Mouse (Mus musculus) neural tube, embryonic 14.5 days (tissue): ENCODE data around the gene Notch3. TPM values are rescaled to one million over a fixed set of nuclear protein-coding genes. Genes with fewer than 3 reads are reported as not detected.
"Not testable (repeated sequence)": the region's sequence is repeated elsewhere in the genome, so short reads cannot be mapped to it uniquely, and the experiment has no call there.

Source experiments
- ATAC-seq: fragments of 200-750 bp; cut with Nextera tagmentation; 2 replicates; pipeline ENCODE4 v1.8.0; 2017; ENCODE audit warnings: low read depth, mild to moderate bottlenecking, moderate TSS enrichment, moderate library complexity
- H3K27ac ChIP-seq: fragments of 300-500 bp; sonication (generic); 2 replicates; pipeline ENCODE4 v1.5.1; 2014; ENCODE audit warnings: low read depth, mild to moderate bottlenecking, control low read depth, low read length, moderate library complexity, mixed read lengths
- H3K27me3 ChIP-seq: fragments of 300-500 bp; sonication (generic); 2 replicates; pipeline ENCODE4 v1.6.1; 2014; ENCODE audit warnings: low read length; ENCODE audit not compliant: control insufficient read depth, insufficient read depth
- H3K36me3 ChIP-seq: fragments of 300-500 bp; sonication (generic); 2 replicates; pipeline ENCODE4 v1.6.1; 2014; ENCODE audit warnings: low read length, mixed read lengths; ENCODE audit not compliant: control insufficient read depth, insufficient read depth
- H3K4me1 ChIP-seq: fragments of 300-500 bp; sonication (generic); 2 replicates; pipeline ENCODE4 v1.6.1; 2014; ENCODE audit warnings: low read length; ENCODE audit not compliant: control insufficient read depth, insufficient read depth
- H3K4me2 ChIP-seq: fragments of 300-500 bp; sonication (generic); 2 replicates; pipeline ENCODE4 v1.6.1; 2014; ENCODE audit warnings: mild to moderate bottlenecking, low read depth, low read length, control low read depth
- H3K4me3 ChIP-seq: fragments of 300-500 bp; sonication (generic); 2 replicates; pipeline ENCODE4 v1.5.1; 2014; ENCODE audit warnings: low read depth, low read length, control low read depth, mixed read lengths
- H3K9ac ChIP-seq: fragments of 300-500 bp; sonication (generic); replicated peaks from 2 replicates; pipeline ENCODE4 v1.6.1; 2014; ENCODE audit warnings: low read depth, mild to moderate bottlenecking, control low read depth, low read length, mixed read lengths
- H3K9me3 ChIP-seq: fragments of 300-500 bp; sonication (generic); 2 replicates; pipeline ENCODE4 v1.6.1; 2016; ENCODE audit warnings: low read length; ENCODE audit not compliant: control insufficient read depth
- WGBS: fragments of 180-500 bp; shearing (Covaris S2); extraction: QIAGEN DNeasy Blood & Tissue Kit; methylation state at CpG from one replicate; pipeline ENCODE4 v1.1.7; 2014; 5-methylcytosine and 5-hydroxymethylcytosine counted together
- polyA plus RNA-seq: library from polyadenylated mRNA; unstranded; fragments of >200 nt; fragmentation: Nextera tagmentation; extraction: Ambion mirVana; gene quantifications from 2 replicates; pipeline ENCODE4 v1.2.1, GENCODE M21; 2014

Notch3 gene
- polyA plus RNA-seq, 1 experiment from 2014 or later, result 8.0 TPM

- Histone ChIP-seq H3K36me3 (no peaks in the 10 kb centered on the region), H3K4me1 (peaks cover 6% of the 10 kb centered on the region; the same call in 1 of the 2 replicates), H3K27me3 (no peaks in the 10 kb centered on the region), H3K9ac (no peak overlapping the region), H3K4me2 (no peak overlapping the region), H3K4me3 (no peak overlapping the region), H3K27ac (no peak overlapping the region), H3K9me3 (no peaks in the 10 kb centered on the region)
- ATAC-seq, result no peak
- WGBS, result 86% methylated on average over 5 of the region's 5 CpGs
Measured at GRCm38 (mm10) chr17:32092895-32093294, 73.8 kb downstream of the Notch3 start.

GRCm38 (mm10) chr17:32092241-32092619, 74.4 kb downstream of the Notch3 start:
- Histone ChIP-seq H3K9me3 (no peaks in the 10 kb centered on the region), H3K4me2 (no peak overlapping the region), H3K36me3 (no peaks in the 10 kb centered on the region), H3K9ac (no peak overlapping the region), H3K4me1 (peaks cover 6% of the 10 kb centered on the region; the same call in 1 of the 2 replicates), H3K27ac (no peak overlapping the region), H3K4me3 (no peak overlapping the region), H3K27me3 (no peaks in the 10 kb centered on the region)
- no peak for ATAC-seq
- 89% methylated on average over 1 of the region's 1 CpGs for WGBS

GRCm38 (mm10) chr17:32091364-32092240, 75.0 kb downstream of the Notch3 start:
- not testable (repeated sequence) for H3K4me1 ChIP-seq, H3K9ac ChIP-seq, H3K27me3 ChIP-seq, H3K36me3 ChIP-seq, H3K9me3 ChIP-seq
- Histone ChIP-seq H3K4me3 (0 out of 2 replicates have a peak overlapping the region, but pooled peaks have one; percentile 8), H3K27ac (peak overlapping the region; percentile 71), H3K4me2 (peak overlapping the region; percentile 45)
- WGBS, result 7% methylated on average over 13 of the region's 16 CpGs
- ATAC-seq, result peak; percentile 95

GRCm38 (mm10) chr17:32091032-32091363, 75.7 kb downstream of the Notch3 start:
- H3K9ac ChIP-seq, result no peak overlapping the region
- ATAC-seq, result no peak
- WGBS, result 8% methylated on average over 1 of the region's 1 CpGs
- 0 out of 2 replicates have a peak overlapping the region, but pooled peaks have one; percentile 8 for H3K4me3 ChIP-seq
- H3K27ac ChIP-seq, result peak overlapping the region; percentile 71; the same call in 1 of the 2 replicates
- no peaks in the 10 kb centered on the region for H3K9me3 ChIP-seq
- peaks cover 6% of the 10 kb centered on the region; the same call in 1 of the 2 replicates for H3K4me1 ChIP-seq
- H3K27me3 ChIP-seq, result no peaks in the 10 kb centered on the region
- H3K36me3 ChIP-seq, result no peaks in the 10 kb centered on the region
- H3K4me2 ChIP-seq, result peak overlapping the region; percentile 45

- Histone ChIP-seq H3K27ac (no peak overlapping the region), H3K4me3 (no peak overlapping the region), H3K4me2 (no peak overlapping the region), H3K36me3 (no peaks in the 10 kb centered on the region), H3K9ac (no peak overlapping the region), H3K4me1 (peaks cover 6% of the 10 kb centered on the region; the same call in 1 of the 2 replicates), H3K27me3 (no peaks in the 10 kb centered on the region), H3K9me3 (no peaks in the 10 kb centered on the region)
- WGBS, result 95% methylated on average over 2 of the region's 2 CpGs
- ATAC-seq, result no peak
Measured at GRCm38 (mm10) chr17:32087069-32087468, 79.6 kb downstream of the Notch3 start.

GRCm38 (mm10) chr17:32083351-32083750, 83.3 kb downstream of the Notch3 start:
- Histone ChIP-seq H3K27me3 (no peaks in the 10 kb centered on the region), H3K36me3 (no peaks in the 10 kb centered on the region), H3K9ac (no peak overlapping the region), H3K4me1 (no peaks in the 10 kb centered on the region), H3K27ac (no peak overlapping the region), H3K4me2 (no peak overlapping the region), H3K9me3 (no peaks in the 10 kb centered on the region), H3K4me3 (no peak overlapping the region)
- ATAC-seq, result no peak
- 94% methylated on average over 2 of the region's 2 CpGs for WGBS

- H3K9me3 ChIP-seq, result no peaks in the 10 kb centered on the region
- WGBS, result 3% methylated on average over 2 of the region's 2 CpGs
- ATAC-seq, result peak; percentile 25; the same call in 1 of the 2 replicates
- no peaks in the 10 kb centered on the region for H3K36me3 ChIP-seq
- H3K9ac ChIP-seq, result no peak overlapping the region
- no peak overlapping the region for H3K27ac ChIP-seq
- no peak overlapping the region for H3K4me3 ChIP-seq
- H3K4me1 ChIP-seq, result no peaks in the 10 kb centered on the region
- H3K27me3 ChIP-seq, result no peaks in the 10 kb centered on the region
- H3K4me2 ChIP-seq, result no peak overlapping the region
Measured at GRCm38 (mm10) chr17:32075164-32075563, 91.5 kb downstream of the Notch3 start.

GRCm38 (mm10) chr17:32074658-32075057, 92.0 kb downstream of the Notch3 start:
- no peaks in the 10 kb centered on the region for H3K9me3 ChIP-seq
- no peak overlapping the region for H3K9ac ChIP-seq
- no peak overlapping the region for H3K4me3 ChIP-seq
- no peaks in the 10 kb centered on the region for H3K27me3 ChIP-seq
- WGBS, result 64% methylated on average over 4 of the region's 4 CpGs
- H3K27ac ChIP-seq, result no peak overlapping the region
- no peaks in the 10 kb centered on the region for H3K4me1 ChIP-seq
- ATAC-seq, result no peak
- H3K4me2 ChIP-seq, result no peak overlapping the region
- H3K36me3 ChIP-seq, result no peaks in the 10 kb centered on the region

- H3K4me2 ChIP-seq, result no peak overlapping the region
- no peak overlapping the region for H3K27ac ChIP-seq
- WGBS, result 2% methylated on average over 2 of the region's 2 CpGs
- H3K9me3 ChIP-seq, result no peaks in the 10 kb centered on the region
- H3K36me3 ChIP-seq, result no peaks in the 10 kb centered on the region
- no peak overlapping the region for H3K9ac ChIP-seq
- no peak for ATAC-seq
- no peaks in the 10 kb centered on the region for H3K27me3 ChIP-seq
- H3K4me3 ChIP-seq, result no peak overlapping the region
- H3K4me1 ChIP-seq, result no peaks in the 10 kb centered on the region
Measured at GRCm38 (mm10) chr17:32073359-32073758, 93.3 kb downstream of the Notch3 start.
